Mouse (Mus musculus) olfactory bulb, adult 2 months (tissue): ENCODE measurements around the gene 4930470P17Rik.
"Not testable (repeated sequence)": the region's sequence is repeated elsewhere in the genome, so short reads cannot be mapped to it uniquely, and the experiment has no call there.

Experiments
- CTCF ChIP-seq: fragments of 200-500 bp; IDR thresholded peaks from 2 replicates; pipeline ENCODE4 v1.5.1; 2012; ENCODE audit warnings: low read depth, mild to moderate bottlenecking, low read length, moderate library complexity; ENCODE audit not compliant: insufficient read depth
- POLR2A ChIP-seq: fragments of 200-500 bp; IDR thresholded peaks from 2 replicates; pipeline ENCODE4 v1.6.1; 2012; ENCODE audit warnings: mild to moderate bottlenecking, low read depth, low read length, moderate library complexity; ENCODE audit not compliant: insufficient read depth

- not testable (repeated sequence) for TF ChIP-seq CTCF, POLR2A
These were observed 22.5 kb upstream of the 4930470P17Rik start for GRCm38 (mm10) chr2:170624201-170624880.
